In the genomic region with DNA sequence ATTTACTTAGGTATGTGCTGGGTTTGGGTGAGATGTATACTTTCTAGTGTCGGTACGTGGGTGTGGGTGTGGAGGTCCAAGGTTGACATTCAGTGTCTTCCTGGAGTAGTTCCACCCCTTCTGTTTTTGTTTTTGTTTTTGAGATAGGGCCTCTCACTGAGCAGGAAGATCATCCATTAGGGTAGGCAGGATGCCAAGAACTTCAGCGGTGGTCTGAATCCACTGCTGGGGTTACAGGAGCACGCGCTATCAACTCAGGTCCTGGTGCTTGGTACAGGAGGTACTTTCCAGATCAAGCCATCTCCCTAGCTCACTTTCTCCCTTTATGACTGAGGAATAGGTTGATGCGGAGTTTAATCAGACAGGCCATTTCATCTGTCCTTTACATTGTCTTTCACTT, we compare ENCODE assay signal across 25 mouse cellular contexts.
DNase-seq lines count a peak whose midpoint lies in the region; ATAC-seq and TF ChIP-seq lines count a peak whose summit lies in the region.
"Had no signal": no experiment of that assay in that cellular context is flagged by ENCODE, and none has a peak within 500 bp of the region (broad histone marks: within the 10 kb centered on the region; RNA-seq: fewer than 3 reads in every experiment).

No protein-coding gene starts in this region.

- H3K4me1 ChIP-seq in kidney, adult 2 months (ENCODE audit: control insufficient read depth, insufficient read depth, low read length) = no peaks in the 10 kb centered on the region
- H3K4me1 ChIP-seq: midbrain, embryonic 15.5 days had no signal

- no peak overlapping the region for H3K4me3 ChIP-seq in kidney, adult 2 months (ENCODE audit: insufficient read depth, low read depth, low read length)
- H3K4me3 ChIP-seq: forebrain, embryonic 10.5 days; heart, embryonic 15.5 days; left cerebral cortex, adult 2 months; megakaryocyte, embryonic 14.5 days; midbrain, embryonic 15.5 days; neural tube, embryonic 12.5 days had no signal

- ATAC-seq in megakaryocyte-erythroid progenitor cell, adult 5-6 weeks (replicated peaks; ENCODE audit: low FRiP score, low TSS enrichment, poor library complexity, severe bottlenecking) = peak; percentile 27; the same call in 1 of the 2 replicates
- ATAC-seq: forebrain, embryonic 16.5 days; intestine, postnatal 0 days; midbrain, embryonic 15.5 days had no signal

- no peak for TF ChIP-seq CTCF in kidney, adult 2 months (conservative IDR thresholded peaks at IDR 0.05; ENCODE audit: insufficient read depth, insufficient read length, low read depth, low read length)

- no peak for TF ChIP-seq POLR2A in kidney, adult 2 months (IDR thresholded peaks at IDR 0.05; ENCODE audit: low read depth, low read length)

- WGBS in kidney, adult 2 months = 66% methylated on average over 6 of the region's 6 CpGs

- no peaks in the 10 kb centered on the region for H3K36me3 ChIP-seq in kidney, adult 2 months (ENCODE audit: control insufficient read depth, insufficient read depth, low read length)
- H3K36me3 ChIP-seq: forebrain, embryonic 10.5 days; heart, embryonic 15.5 days; midbrain, embryonic 15.5 days; neural tube, embryonic 12.5 days had no signal

- peak; percentile 38 for DNase-seq in adrenal gland, postnatal 14 days
- no peak for DNase-seq in adrenal gland, adult 2 months
- DNase-seq in kidney, adult 2 months = peak; percentile 49
- DNase-seq in kidney, adult 11 months = no peak
- peak; percentile 32 for DNase-seq in lung, postnatal 10 days
- no peak for DNase-seq in lung, postnatal 25 days (ENCODE audit: low spot score)
- DNase-seq in embryo, embryonic 10 days (ENCODE audit: low spot score) = no peak
- DNase-seq: adrenal gland, adult 8-10 months; cerebellum, adult 8-10 months; gastrocnemius, postnatal 10 days; heart, postnatal 36 days; right cerebral cortex, postnatal 25 days; spleen, adult 18-20 months; thymus, postnatal 14 days had no signal

- H3K27ac ChIP-seq in kidney, adult 2 months (ENCODE audit: insufficient read depth, low read depth, low read length) = no peak overlapping the region
- H3K27ac ChIP-seq: forebrain, embryonic 10.5 days; heart, embryonic 15.5 days; hindbrain, embryonic 14.5 days; left cerebral cortex, adult 2 months; liver, embryonic 14.5 days; midbrain, embryonic 15.5 days; neural tube, embryonic 12.5 days had no signal

- H3K27me3 ChIP-seq in kidney, adult 2 months (replicated peaks; ENCODE audit: control insufficient read depth, insufficient read depth, low read length) = no peaks in the 10 kb centered on the region
- H3K27me3 ChIP-seq: heart, embryonic 15.5 days; megakaryocyte, embryonic 14.5 days; midbrain, embryonic 15.5 days; neural tube, embryonic 12.5 days had no signal

Comparison
In these comparisons a context has a peak if more than half of its experiments do, and no peak if none do; other contexts are left out.
1. DNase-seq: peak in adrenal gland, postnatal 14 days (single experiment), kidney, adult 2 months (single experiment) and lung, postnatal 10 days (single experiment); none in adrenal gland, adult 2 months (single experiment), kidney, adult 11 months (single experiment), lung, postnatal 25 days (single experiment) and embryo, embryonic 10 days (single experiment).